In the genomic region with DNA sequence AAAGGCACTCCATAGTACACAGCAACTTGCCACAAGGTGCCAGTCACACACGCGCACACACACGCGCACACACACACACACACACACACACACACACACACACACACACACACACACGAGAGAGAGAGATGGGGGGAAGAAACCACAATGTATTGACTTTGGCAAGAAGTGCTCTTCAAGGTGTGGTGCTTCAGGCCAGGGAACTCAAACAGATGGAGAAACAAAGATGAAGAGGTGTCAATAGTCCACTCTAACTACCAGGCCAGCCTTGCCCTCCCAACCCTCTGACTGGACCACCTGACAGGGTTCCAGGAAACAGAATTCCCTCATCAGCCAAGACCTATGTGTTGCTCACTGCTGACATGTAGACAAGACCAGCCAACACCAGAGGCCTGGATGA, we compare ENCODE assay signal across 22 mouse cellular contexts. TPM values are rescaled to one million over a fixed set of nuclear protein-coding genes. Genes with fewer than 3 reads are reported as not detected.
A peak's percentile ranks its signal among the peaks of the same experiment; 100 is the strongest.
DNase-seq lines count a peak whose midpoint lies in the region; ATAC-seq and TF ChIP-seq lines count a peak whose summit lies in the region.
"Had no signal": no experiment of that assay in that cellular context is flagged by ENCODE, and none has a peak within 500 bp of the region (broad histone marks: within the 10 kb centered on the region; RNA-seq: fewer than 3 reads in every experiment).

No protein-coding gene starts in this region.

- WGBS in lung, adult 2 months: 64% methylated on average over 5 of the region's 5 CpGs
- WGBS in heart, embryonic 12.5 days: 96% methylated on average over 5 of the region's 5 CpGs

- H3K4me2 ChIP-seq in heart, embryonic 12.5 days: no peak overlapping the region
- H3K4me2 ChIP-seq: embryonic facial prominence, embryonic 13.5 days; embryonic facial prominence, embryonic 15.5 days; forebrain, embryonic 12.5 days had no signal

- peaks cover 6% of the 10 kb centered on the region; the same call in 1 of the 2 replicates for H3K4me1 ChIP-seq in lung, adult 2 months (ENCODE audit: control insufficient read depth, insufficient read depth, low read length)
- 0 out of 2 replicates have a peak, but pooled peaks cover 5% of the 10 kb centered on the region for H3K4me1 ChIP-seq in heart, embryonic 12.5 days (replicated peaks)
- H3K4me1 ChIP-seq: forebrain, embryonic 10.5 days had no signal

- H3K27ac ChIP-seq in heart, embryonic 12.5 days (ENCODE audit: poor library complexity, severe bottlenecking): no peak overlapping the region
- H3K27ac ChIP-seq: embryonic facial prominence, embryonic 13.5 days; embryonic facial prominence, embryonic 15.5 days; forebrain, embryonic 10.5 days; forebrain, embryonic 12.5 days had no signal

- no peaks in the 10 kb centered on the region for H3K27me3 ChIP-seq in heart, embryonic 12.5 days (replicated peaks)
- H3K27me3 ChIP-seq: embryonic facial prominence, embryonic 13.5 days; embryonic facial prominence, embryonic 15.5 days; forebrain, embryonic 12.5 days had no signal

- peak; percentile 33 for DNase-seq in lung, adult 2 months
- DNase-seq in lung, postnatal 14 days: no peak
- peak; percentile 48 for DNase-seq in lung, postnatal 25 days (ENCODE audit: low spot score)
- DNase-seq in lung, postnatal 36 days: peak; percentile 60
- no peak for DNase-seq in kidney, adult 9 months
- DNase-seq: adrenal gland, adult 2 months; adrenal gland, postnatal 10 days; adrenal gland, postnatal 25 days; cerebellum, adult 11 months; cerebellum, adult 18-20 months; cerebellum, adult 8-10 months; cerebellum, adult 9-11 months; cerebellum, postnatal 14 days; cerebellum, postnatal 36 days; embryo, embryonic 11 days had no signal

- no peak for TF ChIP-seq POLR2A in lung, adult 2 months (IDR thresholded peaks at IDR 0.05; ENCODE audit: borderline replicate concordance, extremely low read depth, low read depth, low read length)

- H3K36me3 ChIP-seq in heart, embryonic 12.5 days: peaks cover 92% of the 10 kb centered on the region

- no peak for TF ChIP-seq CTCF in lung, adult 2 months (IDR thresholded peaks at IDR 0.05; ENCODE audit: insufficient read depth, low read length)

- H3K4me3 ChIP-seq in lung, adult 2 months (replicated peaks; ENCODE audit: extremely low read depth, low read depth, low read length): no peak overlapping the region
- no peak overlapping the region for H3K4me3 ChIP-seq in heart, embryonic 12.5 days
- H3K4me3 ChIP-seq: embryonic facial prominence, embryonic 13.5 days; embryonic facial prominence, embryonic 15.5 days; erythroblast, embryonic 14.5 days; forebrain, embryonic 10.5 days; forebrain, embryonic 12.5 days had no signal

- no peaks in the 10 kb centered on the region for H3K9me3 ChIP-seq in heart, embryonic 12.5 days (replicated peaks)
- H3K9me3 ChIP-seq: embryonic facial prominence, embryonic 13.5 days; embryonic facial prominence, embryonic 15.5 days; forebrain, embryonic 10.5 days; forebrain, embryonic 12.5 days had no signal

- no peak for ATAC-seq in heart, embryonic 12.5 days (ENCODE audit: insufficient number of reproducible peaks, low FRiP score)
- ATAC-seq: forebrain, embryonic 14.5 days had no signal

- H3K9ac ChIP-seq in heart, embryonic 12.5 days: no peak overlapping the region
- H3K9ac ChIP-seq: embryonic facial prominence, embryonic 13.5 days; embryonic facial prominence, embryonic 15.5 days; forebrain, embryonic 12.5 days had no signal

RNA-seq across cellular contexts. Expression of a gene that starts 36.4 kb away (rescaled TPM):
- polyA plus RNA-seq in lung, adult 2 months (2012; rRNA removed): 16.4 and 19.8 TPM in 2 replicates
- 12.9 and 15.1 TPM in 2 replicates for polyA plus RNA-seq in heart, embryonic 12.5 days (2016; fragmentation: Nextera tagmentation; extraction: Ambion mirVana)

RNA-seq across cellular contexts. Expression of a gene that starts 53.9 kb away (rescaled TPM):
- polyA plus RNA-seq in lung, adult 2 months (2012; rRNA removed): 3.1 and 4.2 TPM in 2 replicates
- 18.9 and 20.5 TPM in 2 replicates for polyA plus RNA-seq in heart, embryonic 12.5 days (2016; fragmentation: Nextera tagmentation; extraction: Ambion mirVana)

Comparison
In these comparisons a context has a peak if more than half of its experiments do, and no peak if none do; other contexts are left out.
1. DNase-seq: peak in lung, adult 2 months (single experiment), lung, postnatal 25 days (single experiment) and lung, postnatal 36 days (single experiment); none in lung, postnatal 14 days (single experiment) and kidney, adult 9 months (single experiment).